Mouse (Mus musculus) NIH3T3 (cell line): ENCODE data around the gene Syt2.

Experiments
- DNase-seq: peaks from one replicate; pipeline ENCODE4 v3.0.0-alpha.2; 2012; ENCODE audit warnings: low read depth

The Syt2 gene

GRCm38 (mm10) chr1:134704396-134705306, 58.2 kb downstream of the Syt2 start:
- peak; percentile 66 for DNase-seq

GRCm38 (mm10) chr1:134706549-134706948, 60.1 kb downstream of the Syt2 start:
- DNase-seq, result no peak

- no peak for DNase-seq
These were observed 61.0 kb downstream of the Syt2 start for GRCm38 (mm10) chr1:134707516-134707915.

GRCm38 (mm10) chr1:134708274-134708673, 61.8 kb downstream of the Syt2 start:
- DNase-seq, result no peak

GRCm38 (mm10) chr1:134708801-134709385, 62.4 kb downstream of the Syt2 start:
- DNase-seq, result no peak

GRCm38 (mm10) chr1:134709411-134710306, 63.2 kb downstream of the Syt2 start:
- no peak for DNase-seq

GRCm38 (mm10) chr1:134711061-134711460, 64.6 kb downstream of the Syt2 start:
- no peak for DNase-seq

GRCm38 (mm10) chr1:134711653-134712052, 65.2 kb downstream of the Syt2 start:
- DNase-seq, result no peak

GRCm38 (mm10) chr1:134712781-134713299, 66.4 kb downstream of the Syt2 start:
- no peak for DNase-seq

- peak; percentile 14 for DNase-seq
These were observed 67.0 kb downstream of the Syt2 start for GRCm38 (mm10) chr1:134713421-134713969.

- DNase-seq, result no peak
These were observed 67.7 kb downstream of the Syt2 start for GRCm38 (mm10) chr1:134714166-134714565.

GRCm38 (mm10) chr1:134715092-134715491, 68.6 kb downstream of the Syt2 start:
- no peak for DNase-seq

- DNase-seq, result no peak
These were observed 73.3 kb downstream of the Syt2 start for GRCm38 (mm10) chr1:134719718-134720304.

- no peak for DNase-seq
These were observed 75.0 kb downstream of the Syt2 start for GRCm38 (mm10) chr1:134721486-134721885.

- DNase-seq, result no peak
These were observed 76.4 kb downstream of the Syt2 start for GRCm38 (mm10) chr1:134722891-134723290.

- peak; percentile 81 for DNase-seq
These were observed 78.8 kb downstream of the Syt2 start for GRCm38 (mm10) chr1:134725276-134725675.

- DNase-seq, result no peak
These were observed 80.0 kb downstream of the Syt2 start for GRCm38 (mm10) chr1:134726480-134726879.

- DNase-seq, result no peak
These were observed 80.8 kb downstream of the Syt2 start for GRCm38 (mm10) chr1:134727256-134727655.

- DNase-seq, result no peak
These were observed 87.2 kb downstream of the Syt2 start for GRCm38 (mm10) chr1:134733659-134734058.

GRCm38 (mm10) chr1:134737463-134737862, 91.0 kb downstream of the Syt2 start:
- no peak for DNase-seq

GRCm38 (mm10) chr1:134741433-134741832, 95.0 kb downstream of the Syt2 start:
- DNase-seq, result peak; percentile 63
